Mouse (Mus musculus) c-Kit-positive CD71-negative TER-119-negative erythroid progenitor cells, embryonic 14.5 days (primary cell): Measurements from ENCODE around the gene Ctdnep1.

Experiments
- DNase-seq: peaks from one replicate; pipeline ENCODE4 v3.0.0-alpha.2; 2013; ENCODE audit warnings: low read depth

The Ctdnep1 gene

DNA sequence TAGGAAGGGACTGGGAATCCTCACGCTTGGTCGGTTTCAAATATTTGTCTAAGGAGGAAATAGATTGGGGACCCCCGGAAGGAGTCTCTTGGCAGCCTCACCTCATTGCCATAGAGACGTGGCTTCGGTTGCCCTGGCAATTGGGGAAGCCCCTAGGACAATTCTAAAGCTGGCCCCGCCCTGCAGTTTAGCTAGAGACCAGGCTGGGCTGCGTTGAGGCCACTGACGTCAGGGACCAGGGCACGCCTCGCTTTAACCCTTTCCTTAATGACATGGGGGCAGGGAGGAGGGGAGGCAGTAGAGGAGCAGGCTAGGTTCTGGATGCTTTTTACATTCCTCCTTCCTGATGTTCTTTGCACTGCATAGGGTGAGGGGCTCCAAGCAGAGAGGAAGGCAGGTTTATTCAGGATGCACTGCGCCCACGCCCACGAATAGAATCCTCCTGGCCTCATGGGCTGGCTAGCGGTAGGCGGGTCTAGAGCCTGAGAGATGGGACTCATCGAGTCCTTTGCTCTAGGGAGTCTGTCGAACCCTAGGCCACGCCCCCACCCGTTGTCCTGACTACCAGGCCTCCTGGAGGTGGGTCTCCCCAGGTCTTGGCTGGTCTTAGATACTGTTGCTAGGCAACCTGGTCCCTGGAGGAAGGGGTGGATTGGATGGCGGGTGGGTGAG is 48.3 kb downstream of the Ctdnep1 start:
- DNase-seq: peak; percentile 72

- DNase-seq: no peak
Observed at GRCm38 (mm10) chr11:70029829-70030550, 49.0 kb downstream of the Ctdnep1 start.

DNA sequence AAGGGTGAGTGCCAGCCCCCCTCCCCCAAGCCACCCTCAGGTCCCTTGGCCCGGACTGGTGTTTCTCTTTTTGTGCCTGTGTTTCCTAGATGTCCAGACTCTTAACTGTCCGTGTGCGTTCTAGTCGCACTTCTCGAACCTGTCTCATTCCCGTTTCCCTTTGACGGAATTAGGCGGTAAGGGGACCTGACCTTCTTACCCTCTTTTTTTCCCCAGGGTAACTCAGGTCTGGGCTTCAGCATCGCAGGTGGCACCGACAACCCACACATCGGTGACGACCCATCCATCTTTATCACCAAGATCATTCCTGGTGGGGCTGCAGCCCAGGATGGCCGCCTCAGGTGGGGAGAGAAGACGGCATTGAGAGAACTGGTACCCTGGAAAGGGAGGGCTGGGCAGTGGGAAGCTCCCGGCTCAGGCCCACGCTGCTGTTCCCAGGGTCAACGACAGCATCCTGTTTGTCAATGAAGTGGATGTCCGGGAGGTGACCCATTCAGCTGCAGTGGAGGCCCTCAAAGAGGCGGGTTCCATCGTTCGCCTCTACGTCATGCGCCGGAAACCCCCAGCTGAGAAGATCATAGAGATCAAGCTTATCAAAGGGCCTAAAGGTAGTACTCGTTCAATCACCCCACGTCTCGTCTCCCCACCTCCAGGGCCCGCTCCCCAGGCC is 49.8 kb downstream of the Ctdnep1 start:
- no peak for DNase-seq

- no peak for DNase-seq
Observed at GRCm38 (mm10) chr11:70031321-70031670, 50.3 kb downstream of the Ctdnep1 start.

DNA sequence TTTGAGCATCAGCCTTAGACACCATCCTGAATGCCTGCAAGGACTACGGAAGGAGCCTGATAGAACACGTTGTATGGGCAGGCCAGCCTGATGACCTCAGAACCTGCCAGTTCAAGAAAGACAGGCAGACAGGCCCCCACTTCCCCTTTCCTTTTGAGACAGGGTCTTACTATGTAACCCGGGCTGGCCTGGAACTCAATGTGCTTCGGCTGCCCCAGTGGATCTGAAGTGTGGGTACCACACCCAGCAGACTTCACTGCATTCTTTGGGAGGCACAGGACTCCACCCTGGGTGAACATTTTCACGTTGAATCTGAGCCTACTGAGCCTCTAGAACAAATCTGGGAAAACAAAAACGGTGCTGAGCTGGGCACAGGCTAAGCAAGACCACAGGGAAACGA is 57.2 kb downstream of the Ctdnep1 start:
- no peak for DNase-seq

DNA sequence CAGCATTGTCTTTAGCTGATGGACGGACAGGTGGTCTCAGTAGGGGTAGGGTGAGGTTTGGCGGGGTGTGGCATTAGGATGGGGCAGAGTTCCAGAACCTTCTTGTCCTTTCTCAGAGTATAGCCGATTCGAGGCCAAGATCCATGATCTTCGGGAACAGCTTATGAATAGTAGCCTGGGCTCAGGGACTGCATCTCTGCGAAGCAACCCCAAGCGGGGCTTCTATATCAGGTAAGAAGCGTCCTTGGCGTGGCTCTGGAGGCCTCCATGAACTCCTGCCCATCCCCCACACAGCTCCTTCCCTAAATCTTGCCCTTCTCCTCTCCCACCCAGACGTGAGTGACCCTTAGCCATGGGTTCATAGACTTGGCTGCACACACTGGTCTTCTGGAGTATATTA is 58.7 kb downstream of the Ctdnep1 start:
- DNase-seq: no peak

DNA sequence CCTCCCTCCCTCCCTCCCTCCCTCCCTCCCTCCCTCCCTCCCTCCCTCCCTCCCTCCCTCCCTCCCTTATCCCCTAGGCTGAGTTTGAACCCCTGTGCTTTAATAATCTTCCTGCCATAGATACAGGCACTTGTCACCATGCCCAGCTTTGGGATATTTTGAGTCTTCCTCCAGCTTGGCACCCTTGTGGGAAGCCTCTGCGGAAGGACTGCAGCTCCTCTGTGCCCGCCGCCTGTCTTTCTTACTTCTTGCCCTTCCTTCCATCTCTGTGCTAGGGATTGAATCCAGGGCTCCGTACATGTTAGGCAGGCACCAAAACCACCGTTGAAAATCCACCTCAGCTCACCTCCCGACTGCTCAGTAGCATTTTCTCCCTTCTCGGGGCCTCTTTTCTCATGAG is 59.2 kb downstream of the Ctdnep1 start:
- DNase-seq: no peak
